Mouse (Mus musculus): Measurements from ENCODE around the gene Olfr319. TPM values are rescaled to one million over a fixed set of nuclear protein-coding genes. Genes with fewer than 3 reads are reported as not detected.
"Not testable (repeated sequence)": the region's sequence is repeated elsewhere in the genome, so short reads cannot be mapped to it uniquely, and the experiment has no call there.

Gene Olfr319
- not detected in 2 replicates for polyA plus RNA-seq (2015; fragmentation: Nextera tagmentation; extraction: Ambion mirVana)

DNA sequence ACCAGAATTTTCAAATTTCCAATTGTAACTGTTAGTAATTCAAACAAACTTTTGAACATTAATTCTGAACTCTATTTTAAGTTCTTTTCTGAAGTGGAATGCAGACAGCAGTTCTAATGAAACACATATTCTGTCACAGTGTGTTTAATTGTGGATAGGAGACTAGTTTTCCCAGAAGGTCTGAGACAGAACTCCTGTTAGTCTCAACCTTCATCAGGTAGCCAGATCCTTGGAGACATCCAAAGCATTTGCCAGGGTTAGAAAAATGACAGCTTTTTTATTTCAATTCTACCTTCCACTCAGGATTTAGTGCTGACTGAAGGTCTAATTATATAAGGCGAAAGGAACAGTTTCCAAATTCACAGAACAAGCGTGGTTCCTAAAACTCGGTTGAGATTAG is at the start of gene Olfr319:
TSS of gene Olfr319 (plus strand) at position 301 of the 400 bp plus-strand sequence.
- 57% methylated on average over 3 of the region's 3 CpGs for WGBS (ENCODE audit: insufficient replicate concordance)
- H3K4me2 ChIP-seq, result no peak within 1 kb of the TSS
- no peaks in the 10 kb centered on the region for H3K36me3 ChIP-seq (replicated peaks)
- ATAC-seq (ENCODE audit: insufficient read depth), result no peak
- no peaks in the 10 kb centered on the region for H3K27me3 ChIP-seq
- no peak within 1 kb of the TSS for H3K4me3 ChIP-seq (replicated peaks)
- H3K9ac ChIP-seq, result no peak within 1 kb of the TSS
- H3K27ac ChIP-seq (replicated peaks), result no peak within 1 kb of the TSS
- no peaks in the 10 kb centered on the region for H3K4me1 ChIP-seq (replicated peaks)
- H3K9me3 ChIP-seq (replicated peaks), result no peaks in the 10 kb centered on the region

DNA sequence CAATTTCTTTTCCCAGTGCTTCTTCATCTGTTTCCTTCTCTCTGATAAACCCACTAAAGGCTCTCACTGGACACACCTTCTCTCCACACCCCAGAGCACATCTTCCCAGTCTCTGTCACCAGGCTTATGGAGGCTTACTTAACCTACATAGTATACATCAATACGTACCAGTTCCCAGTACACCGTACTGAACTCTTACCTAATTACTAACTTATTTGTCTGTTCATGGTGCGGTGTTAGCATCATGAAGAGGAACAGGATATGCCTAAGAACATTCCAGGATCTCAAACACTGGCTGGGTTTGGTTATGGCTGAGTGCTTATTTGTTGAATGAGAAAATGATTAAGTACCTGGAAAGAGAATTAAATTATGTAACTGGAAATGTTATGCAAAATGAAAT is 43.8 kb upstream of the Olfr319 start:
- 86% methylated on average over 3 of the region's 3 CpGs for WGBS (ENCODE audit: insufficient replicate concordance)
- Histone ChIP-seq H3K27me3 (no peaks in the 10 kb centered on the region), H3K9me3 (replicated peaks) (no peaks in the 10 kb centered on the region), H3K4me2 (no peak overlapping the region), H3K36me3 (replicated peaks) (peaks cover 28% of the 10 kb centered on the region), H3K4me1 (replicated peaks) (no peaks in the 10 kb centered on the region), H3K9ac (no peak overlapping the region), H3K4me3 (replicated peaks) (no peak overlapping the region), H3K27ac (replicated peaks) (no peak overlapping the region)
- no peak for ATAC-seq (ENCODE audit: insufficient read depth)

DNA sequence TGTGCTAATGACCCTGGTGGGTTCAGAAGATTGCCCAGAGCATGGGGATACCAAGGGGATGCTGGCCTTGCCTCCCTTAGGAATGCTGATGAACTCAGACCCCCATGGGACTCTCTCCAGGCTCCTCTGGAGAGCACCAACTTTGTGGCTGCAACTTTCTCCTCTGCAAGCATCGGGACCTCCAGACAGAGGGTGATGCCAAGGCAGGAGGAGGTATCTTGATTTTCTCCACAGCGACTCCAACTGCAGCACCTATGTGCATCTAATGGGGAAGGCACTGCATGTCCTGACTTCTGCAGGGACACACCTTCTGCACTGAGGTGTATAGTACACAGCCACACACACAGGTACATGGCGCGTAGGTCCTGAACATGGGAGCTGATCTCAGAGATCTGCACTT is 40.4 kb upstream of the Olfr319 start, which contains the start of gene Olfr322:
TSS of gene Olfr322 (plus strand) at position 187 of the 400 bp plus-strand sequence.
- WGBS (ENCODE audit: insufficient replicate concordance), result 72% methylated on average over 4 of the region's 4 CpGs
- H3K36me3 ChIP-seq (replicated peaks), result no peaks in the 10 kb centered on the region

DNA sequence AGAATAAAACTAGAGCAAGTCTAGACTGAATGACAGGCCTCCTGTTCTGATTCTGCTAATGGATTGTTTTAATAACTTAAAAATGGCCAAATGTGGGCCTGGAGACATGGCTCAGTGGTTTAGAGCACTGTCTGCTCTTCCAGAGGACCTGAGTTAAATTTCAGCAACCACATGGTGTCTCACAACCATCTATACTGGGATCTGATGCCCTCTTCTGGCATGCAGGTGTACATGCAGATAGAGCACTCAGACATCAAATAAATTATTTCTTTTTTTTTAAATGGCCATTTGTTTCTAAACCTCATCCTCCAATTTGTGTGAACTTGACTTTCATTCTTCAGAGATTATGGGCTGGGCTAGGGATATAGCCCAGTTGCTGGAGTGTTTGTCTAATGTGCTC is 29.7 kb upstream of the Olfr319 start:
- Histone ChIP-seq H3K9me3 (replicated peaks) (no peaks in the 10 kb centered on the region), H3K27ac (replicated peaks) (no peak overlapping the region), H3K4me2 (no peak overlapping the region), H3K4me3 (replicated peaks) (no peak overlapping the region), H3K9ac (no peak overlapping the region), H3K27me3 (no peaks in the 10 kb centered on the region), H3K36me3 (replicated peaks) (no peaks in the 10 kb centered on the region), H3K4me1 (replicated peaks) (no peaks in the 10 kb centered on the region)
- ATAC-seq (ENCODE audit: insufficient read depth), result no peak

More for the DNA sequence above, 40.4 kb upstream of the Olfr319 start, which contains the start of gene Olfr322:
- no peak for ATAC-seq (ENCODE audit: insufficient read depth)
- no peak within 1 kb of the TSS for H3K9ac ChIP-seq
- no peaks in the 10 kb centered on the region for H3K27me3 ChIP-seq
- no peaks in the 10 kb centered on the region for H3K9me3 ChIP-seq (replicated peaks)
- no peak within 1 kb of the TSS for H3K4me2 ChIP-seq
- no peak within 1 kb of the TSS for H3K27ac ChIP-seq (replicated peaks)
- H3K4me3 ChIP-seq (replicated peaks), result no peak within 1 kb of the TSS
- no peaks in the 10 kb centered on the region for H3K4me1 ChIP-seq (replicated peaks)

DNA sequence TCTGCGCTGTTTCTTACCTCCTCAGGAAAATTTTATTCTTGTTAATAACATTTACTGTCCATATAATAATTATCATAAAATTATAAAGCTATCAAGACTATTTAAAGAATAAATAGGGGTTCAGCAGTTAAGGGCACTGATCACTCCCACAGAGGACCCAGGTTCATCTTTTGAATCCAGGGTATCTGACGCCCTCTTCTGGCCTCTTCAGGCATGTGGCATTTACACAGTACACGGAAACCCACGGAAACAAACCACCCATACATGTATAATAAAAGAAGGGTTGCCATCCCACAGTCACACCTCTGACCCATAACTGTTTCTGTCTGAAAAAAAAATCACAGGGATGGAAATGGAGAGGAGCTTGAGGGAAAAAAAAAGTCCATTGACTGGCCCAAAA is 27.1 kb upstream of the Olfr319 start:
- Histone ChIP-seq H3K4me3 (replicated peaks) (no peak overlapping the region), H3K27ac (replicated peaks) (no peak overlapping the region), H3K9me3 (replicated peaks) (no peaks in the 10 kb centered on the region), H3K27me3 (no peaks in the 10 kb centered on the region), H3K9ac (no peak overlapping the region), H3K4me1 (replicated peaks) (no peaks in the 10 kb centered on the region), H3K4me2 (no peak overlapping the region), H3K36me3 (replicated peaks) (no peaks in the 10 kb centered on the region)
- WGBS (ENCODE audit: insufficient replicate concordance), result 38% methylated on average over 4 of the region's 4 CpGs
- ATAC-seq (ENCODE audit: insufficient read depth), result no peak

DNA sequence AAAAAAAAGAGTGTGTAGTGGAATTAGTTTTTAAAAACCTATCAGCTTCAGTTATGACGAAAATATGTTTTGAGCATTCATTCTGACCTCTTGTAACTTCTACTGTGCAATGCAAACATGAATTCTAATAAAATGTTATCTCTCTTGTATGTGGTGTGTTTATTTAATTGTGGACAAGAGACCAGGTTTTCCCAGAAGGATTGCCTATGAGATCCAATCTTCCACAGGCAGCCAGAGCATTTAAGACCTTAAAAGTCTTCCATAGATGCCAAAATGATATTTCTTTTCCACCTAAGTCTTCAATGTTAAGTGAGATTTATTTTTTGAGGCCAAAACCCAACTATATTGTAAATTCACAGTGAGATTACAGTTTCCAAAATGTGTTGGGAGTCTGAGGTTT is 18.2 kb upstream of the Olfr319 start, which contains the start of gene Olfr320:
TSS of gene Olfr320 (plus strand) at position 301 of the 400 bp plus-strand sequence.
- Histone ChIP-seq H3K4me2 (no peak within 1 kb of the TSS), H3K9ac (no peak within 1 kb of the TSS), H3K4me1 (replicated peaks) (no peaks in the 10 kb centered on the region), H3K4me3 (replicated peaks) (no peak within 1 kb of the TSS), H3K27me3 (no peaks in the 10 kb centered on the region), H3K36me3 (replicated peaks) (no peaks in the 10 kb centered on the region), H3K27ac (replicated peaks) (no peak within 1 kb of the TSS), H3K9me3 (replicated peaks) (no peaks in the 10 kb centered on the region)
- WGBS (ENCODE audit: insufficient replicate concordance), result 53% methylated on average over 1 of the region's 1 CpGs
- no peak for ATAC-seq (ENCODE audit: insufficient read depth)

DNA sequence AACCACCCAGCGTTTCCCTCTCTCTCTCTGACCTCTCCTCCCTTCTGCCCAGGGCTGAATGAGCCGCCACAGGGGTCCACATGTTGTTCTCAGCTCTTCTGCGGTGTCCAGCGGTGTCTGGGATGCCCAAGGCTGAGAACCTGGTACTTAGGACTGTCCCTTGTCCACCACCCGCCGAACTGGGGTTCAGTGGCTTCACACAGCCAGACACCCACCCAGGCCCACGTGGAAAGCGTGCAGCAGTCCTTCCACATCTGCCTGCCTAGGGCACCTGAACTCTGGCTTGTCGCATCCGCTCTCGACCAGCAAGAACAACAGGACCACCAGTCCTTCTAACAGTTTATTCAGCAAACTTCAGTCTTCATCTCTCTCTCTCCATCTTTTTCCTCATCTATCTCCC is 10.1 kb downstream of the Olfr319 start:
- Histone ChIP-seq H3K9me3 (replicated peaks) (no peaks in the 10 kb centered on the region), H3K4me2 (no peak overlapping the region), H3K27me3 (no peaks in the 10 kb centered on the region), H3K9ac (no peak overlapping the region), H3K4me1 (replicated peaks) (no peaks in the 10 kb centered on the region), H3K4me3 (replicated peaks) (no peak overlapping the region), H3K27ac (replicated peaks) (no peak overlapping the region), H3K36me3 (replicated peaks) (no peaks in the 10 kb centered on the region)
- WGBS (ENCODE audit: insufficient replicate concordance), result 70% methylated on average over 11 of the region's 11 CpGs
- no peak for ATAC-seq (ENCODE audit: insufficient read depth)

DNA sequence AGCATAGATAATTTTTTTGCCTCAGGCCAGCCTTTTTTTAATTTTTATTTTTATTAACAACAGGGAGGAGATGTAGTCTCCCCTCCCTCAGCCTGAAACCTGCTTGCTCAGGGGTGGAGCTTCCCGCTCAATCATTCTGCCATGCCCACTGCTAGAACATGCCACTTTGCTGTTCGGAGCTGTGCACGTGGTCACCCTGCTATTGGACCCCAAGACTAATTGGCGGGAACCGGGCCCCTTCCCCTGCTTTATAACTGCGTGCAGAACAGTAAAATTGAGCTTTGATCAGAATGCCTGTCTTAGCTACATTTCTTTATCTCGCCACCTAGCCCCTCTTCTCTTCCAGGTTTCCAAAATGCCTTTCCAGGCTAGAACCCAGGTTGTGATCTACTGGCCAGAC is 18.8 kb downstream of the Olfr319 start:
- not testable (repeated sequence) for H3K36me3 ChIP-seq (replicated peaks); H3K9me3 ChIP-seq (replicated peaks); H3K4me2 ChIP-seq; H3K27me3 ChIP-seq; H3K4me1 ChIP-seq (replicated peaks); ATAC-seq (ENCODE audit: insufficient read depth); H3K27ac ChIP-seq (replicated peaks); H3K4me3 ChIP-seq (replicated peaks); H3K9ac ChIP-seq
- 67% methylated on average over 7 of the region's 7 CpGs for WGBS (ENCODE audit: insufficient replicate concordance)

DNA sequence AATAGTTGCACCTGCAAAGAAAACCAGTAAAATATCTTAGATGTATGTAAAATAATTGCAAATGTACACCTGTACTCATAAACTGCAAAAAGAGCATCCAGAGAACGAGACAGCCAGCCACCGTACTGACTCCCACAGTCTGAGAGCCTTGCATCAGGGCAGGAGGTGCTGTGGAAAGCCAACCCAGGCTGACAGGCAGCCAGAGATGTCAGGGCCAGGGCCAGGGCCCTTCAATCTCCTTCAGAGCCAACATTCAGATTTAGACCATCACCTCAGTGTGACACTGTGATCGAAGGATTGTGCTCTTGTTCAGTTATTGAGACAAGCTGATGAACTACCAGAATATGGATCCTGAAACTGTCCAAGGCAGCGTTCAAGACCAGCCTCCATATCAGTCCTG is 20.7 kb downstream of the Olfr319 start:
- no peaks in the 10 kb centered on the region for H3K27me3 ChIP-seq
- H3K36me3 ChIP-seq (replicated peaks), result no peaks in the 10 kb centered on the region
- no peaks in the 10 kb centered on the region for H3K9me3 ChIP-seq (replicated peaks)
- H3K9ac ChIP-seq, result no peak overlapping the region
- no peak overlapping the region for H3K4me3 ChIP-seq (replicated peaks)
- H3K27ac ChIP-seq (replicated peaks), result no peak overlapping the region
- H3K4me1 ChIP-seq (replicated peaks), result no peaks in the 10 kb centered on the region
- ATAC-seq (ENCODE audit: insufficient read depth), result no peak
- no peak overlapping the region for H3K4me2 ChIP-seq
- WGBS (ENCODE audit: insufficient replicate concordance), result 65% methylated on average over 4 of the region's 4 CpGs

DNA sequence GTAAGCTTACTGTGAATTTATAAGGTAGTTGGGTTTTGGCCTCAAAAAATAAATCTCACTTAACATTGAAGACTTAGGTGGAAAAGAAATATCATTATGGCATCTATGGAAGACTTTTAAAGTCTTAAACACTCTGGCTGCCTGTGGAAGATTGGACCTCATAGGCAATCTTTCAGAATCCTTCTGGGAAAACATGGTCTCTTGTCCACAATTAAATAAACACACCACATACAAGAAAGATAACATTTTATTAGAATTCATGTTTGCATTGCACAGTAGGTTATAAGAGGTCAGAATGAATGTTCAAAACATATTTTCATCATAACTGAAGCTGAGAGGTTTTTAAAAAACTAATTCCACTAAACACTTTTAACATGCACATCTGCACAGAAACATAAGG is 25.0 kb downstream of the Olfr319 start, which contains the start of gene Olfr318:
TSS of gene Olfr318 (minus strand) at position 101 of the 400 bp plus-strand sequence.
- H3K27me3 ChIP-seq, result no peaks in the 10 kb centered on the region
- no peak within 1 kb of the TSS for H3K9ac ChIP-seq
- H3K4me2 ChIP-seq, result no peak within 1 kb of the TSS
- H3K9me3 ChIP-seq (replicated peaks), result no peaks in the 10 kb centered on the region
- ATAC-seq (ENCODE audit: insufficient read depth), result no peak
- H3K4me1 ChIP-seq (replicated peaks), result no peaks in the 10 kb centered on the region
- H3K4me3 ChIP-seq (replicated peaks), result no peak within 1 kb of the TSS
- H3K27ac ChIP-seq (replicated peaks), result no peak within 1 kb of the TSS
- no peaks in the 10 kb centered on the region for H3K36me3 ChIP-seq (replicated peaks)

DNA sequence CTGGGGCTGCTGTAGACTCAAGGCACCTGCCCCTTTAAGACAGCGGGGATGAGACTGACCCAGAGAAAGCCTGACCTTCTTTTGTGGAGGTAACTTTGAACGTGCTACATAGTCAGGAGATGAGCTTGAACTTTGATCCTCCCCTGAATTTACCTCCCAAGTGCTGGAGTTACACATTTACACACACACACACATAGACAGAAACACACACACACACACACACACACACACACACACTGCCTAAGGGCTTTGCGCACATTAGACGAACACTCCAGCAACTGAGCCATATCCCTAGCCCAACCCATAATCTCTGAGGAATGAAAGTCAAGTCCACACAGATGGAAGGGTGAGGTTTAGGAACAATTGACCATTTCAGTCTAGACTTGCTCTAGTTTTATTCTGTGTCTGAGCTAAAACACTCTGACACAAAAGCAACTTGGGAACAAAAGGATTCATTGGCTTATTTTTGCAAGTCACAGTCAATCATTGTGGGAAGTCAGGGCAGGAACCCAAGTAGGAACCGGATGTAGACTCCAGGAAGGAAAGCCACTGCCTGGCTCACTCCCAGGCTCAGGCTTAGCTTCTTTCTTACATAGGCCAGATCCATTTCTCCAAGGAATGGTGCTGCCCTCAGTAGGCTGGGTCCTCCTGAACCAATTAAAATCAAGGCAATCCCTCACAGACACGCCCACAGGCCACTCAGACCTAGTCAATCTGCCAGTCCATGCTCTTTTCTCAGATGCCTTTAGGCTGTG is 29.1 kb downstream of the Olfr319 start:
- H3K4me1 ChIP-seq (replicated peaks); H3K27ac ChIP-seq (replicated peaks); H3K36me3 ChIP-seq (replicated peaks); H3K9me3 ChIP-seq (replicated peaks); H3K4me3 ChIP-seq (replicated peaks); H3K9ac ChIP-seq; ATAC-seq (ENCODE audit: insufficient read depth); H3K4me2 ChIP-seq; H3K27me3 ChIP-seq: not testable (repeated sequence)
- WGBS (ENCODE audit: insufficient replicate concordance), result 61% methylated on average over 6 of the region's 6 CpGs

DNA sequence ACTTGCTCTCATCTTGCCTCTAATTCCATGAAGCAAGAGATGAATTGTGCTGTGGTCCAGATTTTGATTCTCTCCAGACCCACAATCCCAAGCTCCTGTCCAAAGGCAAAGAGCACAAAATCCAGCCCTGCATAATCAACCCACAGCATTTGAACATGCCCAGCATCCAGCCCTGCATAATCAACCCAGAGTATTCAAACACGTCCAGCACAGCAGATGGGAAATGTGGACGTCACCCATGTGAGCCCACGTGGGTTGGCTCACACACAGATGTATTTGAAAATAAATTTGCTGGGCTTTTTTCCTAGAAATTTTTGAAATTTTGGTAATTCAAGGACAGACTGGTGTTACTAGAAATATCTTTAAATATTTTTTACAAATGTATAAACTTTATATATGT is 34.4 kb downstream of the Olfr319 start:
- no peak overlapping the region for H3K27ac ChIP-seq (replicated peaks)
- H3K27me3 ChIP-seq, result no peaks in the 10 kb centered on the region
- H3K9ac ChIP-seq, result no peak overlapping the region
- no peak overlapping the region for H3K4me3 ChIP-seq (replicated peaks)
- H3K36me3 ChIP-seq (replicated peaks), result no peaks in the 10 kb centered on the region
- no peaks in the 10 kb centered on the region for H3K4me1 ChIP-seq (replicated peaks)
- 53% methylated on average over 3 of the region's 3 CpGs for WGBS (ENCODE audit: insufficient replicate concordance)
- ATAC-seq (ENCODE audit: insufficient read depth), result no peak
- H3K4me2 ChIP-seq, result no peak overlapping the region
- H3K9me3 ChIP-seq (replicated peaks), result no peaks in the 10 kb centered on the region

Data from liver, embryonic 15.5 days (tissue).